Mouse (Mus musculus): Measurements from ENCODE around the gene Gm20388. TPM values are rescaled to one million over a fixed set of nuclear protein-coding genes. Genes with fewer than 3 reads are reported as not detected.
"Not testable (repeated sequence)": the region's sequence is repeated elsewhere in the genome, so short reads cannot be mapped to it uniquely, and the experiment has no call there.

The Gm20388 gene
- total RNA-seq, 1 experiment, result 27.0 TPM

GRCm38 (mm10) chr8:121443361-121443760 lies 1532.7 kb downstream of the Gm20388 start:
- Histone ChIP-seq H3K27ac (ENCODE audit: insufficient read depth, low read depth, low read length, poor library complexity, severe bottlenecking) (no peak overlapping the region), H3K9ac (ENCODE audit: insufficient read depth, low read depth, low read length, poor library complexity, severe bottlenecking) (no peak overlapping the region), H3K4me3 (ENCODE audit: insufficient read depth in 1 of 2, low read depth in 1 of 2, low read length in 2 of 2, poor library complexity in 1 of 2, severe bottlenecking in 1 of 2) (no peak overlapping the region), H3K9me3 (ENCODE audit: control insufficient read depth, insufficient read depth, low read depth, low read length) (no peaks in the 10 kb centered on the region), H3K36me3 (ENCODE audit: control insufficient read depth, insufficient read depth, low read length, poor library complexity, severe bottlenecking) (no peaks in the 10 kb centered on the region), H3K4me1 (ENCODE audit: control insufficient read depth in 2 of 2, insufficient read depth in 2 of 2, low read length in 2 of 2, poor library complexity in 1 of 2) (no peaks in the 10 kb centered on the region)
- no peak for DNase-seq (ENCODE audit: low read depth, low spot score)
- in situ Hi-C loops (cut with MboI; ENCODE audit: low sequenced_read_pairs in 2 of 2, unreplicated experiment in 2 of 2), result no loop called here
- TF ChIP-seq HCFC1 (IDR thresholded peaks at IDR 0.05; ENCODE audit: borderline replicate concordance, insufficient read depth, low read length), result no peak
- TF ChIP-seq CHD2 (IDR thresholded peaks at IDR 0.05; ENCODE audit: low read depth, low read length), result no peak
- TF ChIP-seq MAFK (IDR thresholded peaks at IDR 0.05; ENCODE audit: insufficient read depth, low read depth, low read length), result no peak
- no peak for TF ChIP-seq ZC3H11A (IDR thresholded peaks at IDR 0.05; ENCODE audit: borderline replicate concordance, low read depth, low read length)
- TF ChIP-seq ZNF384 (IDR thresholded peaks at IDR 0.05; ENCODE audit: low read depth, low read length), result no peak

- in situ Hi-C loops (cut with MboI; ENCODE audit: low sequenced_read_pairs in 2 of 2, unreplicated experiment in 2 of 2); H3K4me1 ChIP-seq (ENCODE audit: control insufficient read depth in 2 of 2, insufficient read depth in 2 of 2, low read length in 2 of 2, poor library complexity in 1 of 2); H3K4me3 ChIP-seq (ENCODE audit: insufficient read depth in 1 of 2, low read depth in 1 of 2, low read length in 2 of 2, poor library complexity in 1 of 2, severe bottlenecking in 1 of 2); H3K9me3 ChIP-seq (ENCODE audit: control insufficient read depth, insufficient read depth, low read depth, low read length); H3K36me3 ChIP-seq (ENCODE audit: control insufficient read depth, insufficient read depth, low read length, poor library complexity, severe bottlenecking); DNase-seq (ENCODE audit: low read depth, low spot score); H3K27ac ChIP-seq (ENCODE audit: insufficient read depth, low read depth, low read length, poor library complexity, severe bottlenecking); H3K9ac ChIP-seq (ENCODE audit: insufficient read depth, low read depth, low read length, poor library complexity, severe bottlenecking): not testable (repeated sequence)
Measured at GRCm38 (mm10) chr8:121444521-121444920, 1533.9 kb downstream of the Gm20388 start.

DNA sequence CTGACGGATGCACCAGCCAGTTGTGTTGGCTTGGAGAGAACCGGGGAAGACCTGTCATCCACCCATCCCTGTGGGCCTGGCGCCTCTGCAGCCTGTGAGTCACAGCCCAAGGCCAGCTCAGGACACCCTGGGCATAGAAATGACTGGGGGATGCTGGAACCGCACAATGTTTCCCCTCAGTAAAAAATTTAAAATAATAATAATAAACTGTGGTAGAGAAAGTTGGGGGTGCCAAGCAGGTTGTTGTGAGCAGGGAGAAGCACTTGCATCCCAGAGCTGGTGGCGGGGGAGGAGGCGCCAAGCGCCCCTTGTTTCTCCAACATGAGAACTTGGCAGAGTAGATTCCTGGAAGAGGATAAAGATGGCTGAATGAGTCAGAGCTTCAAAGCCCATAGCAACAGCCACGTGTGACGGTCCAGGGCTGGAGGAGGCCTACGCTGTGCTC lies 1534.4 kb downstream of the Gm20388 start:
- no peak for DNase-seq (ENCODE audit: low read depth, low spot score)
- no peak for TF ChIP-seq CHD2 (IDR thresholded peaks at IDR 0.05; ENCODE audit: low read depth, low read length)
- TF ChIP-seq ZC3H11A (IDR thresholded peaks at IDR 0.05; ENCODE audit: borderline replicate concordance, low read depth, low read length), result no peak
- no peak for TF ChIP-seq MAFK (IDR thresholded peaks at IDR 0.05; ENCODE audit: insufficient read depth, low read depth, low read length)
- no peak for TF ChIP-seq HCFC1 (IDR thresholded peaks at IDR 0.05; ENCODE audit: borderline replicate concordance, insufficient read depth, low read length)
- no peak for TF ChIP-seq ZNF384 (IDR thresholded peaks at IDR 0.05; ENCODE audit: low read depth, low read length)
- Histone ChIP-seq H3K36me3 (ENCODE audit: control insufficient read depth, insufficient read depth, low read length, poor library complexity, severe bottlenecking) (no peaks in the 10 kb centered on the region), H3K4me3 (ENCODE audit: insufficient read depth in 1 of 2, low read depth in 1 of 2, low read length in 2 of 2, poor library complexity in 1 of 2, severe bottlenecking in 1 of 2) (no peak overlapping the region), H3K9me3 (ENCODE audit: control insufficient read depth, insufficient read depth, low read depth, low read length) (no peaks in the 10 kb centered on the region), H3K27ac (ENCODE audit: insufficient read depth, low read depth, low read length, poor library complexity, severe bottlenecking) (no peak overlapping the region), H3K9ac (ENCODE audit: insufficient read depth, low read depth, low read length, poor library complexity, severe bottlenecking) (no peak overlapping the region), H3K4me1 (ENCODE audit: control insufficient read depth in 2 of 2, insufficient read depth in 2 of 2, low read length in 2 of 2, poor library complexity in 1 of 2) (no peaks in the 10 kb centered on the region)
- in situ Hi-C loops (cut with MboI; ENCODE audit: low sequenced_read_pairs in 2 of 2, unreplicated experiment in 2 of 2), result no loop called here

DNA sequence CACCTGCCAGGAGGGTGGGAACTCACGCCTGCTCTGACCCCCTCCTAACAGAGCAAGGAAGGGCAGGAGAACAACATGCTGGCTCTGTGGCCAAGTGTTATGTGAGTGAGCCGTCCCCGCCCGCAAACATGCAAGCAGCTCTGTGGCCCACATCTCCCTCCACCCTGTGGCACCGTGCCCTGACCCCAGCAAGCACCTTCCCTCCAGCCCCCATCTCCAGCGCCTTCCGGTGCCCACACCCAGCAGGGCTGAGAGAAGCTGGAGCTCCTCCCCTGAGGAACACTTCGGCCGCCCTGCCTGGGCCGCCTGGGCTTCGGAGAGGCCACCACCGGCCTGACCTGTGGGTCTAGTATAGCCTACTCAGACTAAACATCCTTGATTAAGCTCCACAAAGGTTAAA lies 1535.5 kb downstream of the Gm20388 start:
- no peak for TF ChIP-seq CHD2 (IDR thresholded peaks at IDR 0.05; ENCODE audit: low read depth, low read length)
- no peak overlapping the region for H3K4me3 ChIP-seq (ENCODE audit: insufficient read depth in 1 of 2, low read depth in 1 of 2, low read length in 2 of 2, poor library complexity in 1 of 2, severe bottlenecking in 1 of 2)
- H3K9ac ChIP-seq (ENCODE audit: insufficient read depth, low read depth, low read length, poor library complexity, severe bottlenecking), result no peak overlapping the region
- no peak overlapping the region for H3K27ac ChIP-seq (ENCODE audit: insufficient read depth, low read depth, low read length, poor library complexity, severe bottlenecking)
- no peaks in the 10 kb centered on the region for H3K4me1 ChIP-seq (ENCODE audit: control insufficient read depth in 2 of 2, insufficient read depth in 2 of 2, low read length in 2 of 2, poor library complexity in 1 of 2)
- in situ Hi-C loops (cut with MboI; ENCODE audit: low sequenced_read_pairs in 2 of 2, unreplicated experiment in 2 of 2), result no loop called here
- no peak for DNase-seq (ENCODE audit: low read depth, low spot score)
- H3K9me3 ChIP-seq (ENCODE audit: control insufficient read depth, insufficient read depth, low read depth, low read length), result no peaks in the 10 kb centered on the region
- H3K36me3 ChIP-seq (ENCODE audit: control insufficient read depth, insufficient read depth, low read length, poor library complexity, severe bottlenecking), result no peaks in the 10 kb centered on the region

GRCm38 (mm10) chr8:121446862-121447261 lies 1536.2 kb downstream of the Gm20388 start:
- no peak overlapping the region for H3K9ac ChIP-seq (ENCODE audit: insufficient read depth, low read depth, low read length, poor library complexity, severe bottlenecking)
- DNase-seq (ENCODE audit: low read depth, low spot score), result no peak
- no peaks in the 10 kb centered on the region for H3K36me3 ChIP-seq (ENCODE audit: control insufficient read depth, insufficient read depth, low read length, poor library complexity, severe bottlenecking)
- H3K4me1 ChIP-seq (ENCODE audit: control insufficient read depth in 2 of 2, insufficient read depth in 2 of 2, low read length in 2 of 2, poor library complexity in 1 of 2), result no peaks in the 10 kb centered on the region
- no peaks in the 10 kb centered on the region for H3K9me3 ChIP-seq (ENCODE audit: control insufficient read depth, insufficient read depth, low read depth, low read length)
- in situ Hi-C loops (cut with MboI; ENCODE audit: low sequenced_read_pairs in 2 of 2, unreplicated experiment in 2 of 2), result no loop called here
- no peak overlapping the region for H3K27ac ChIP-seq (ENCODE audit: insufficient read depth, low read depth, low read length, poor library complexity, severe bottlenecking)
- TF ChIP-seq CHD2 (IDR thresholded peaks at IDR 0.05; ENCODE audit: low read depth, low read length), result no peak
- TF ChIP-seq ZNF384 (IDR thresholded peaks at IDR 0.05; ENCODE audit: low read depth, low read length), result no peak
- TF ChIP-seq ZC3H11A (IDR thresholded peaks at IDR 0.05; ENCODE audit: borderline replicate concordance, low read depth, low read length), result no peak
- no peak for TF ChIP-seq MAFK (IDR thresholded peaks at IDR 0.05; ENCODE audit: insufficient read depth, low read depth, low read length)
- TF ChIP-seq HCFC1 (IDR thresholded peaks at IDR 0.05; ENCODE audit: borderline replicate concordance, insufficient read depth, low read length), result no peak
- H3K4me3 ChIP-seq (ENCODE audit: insufficient read depth in 1 of 2, low read depth in 1 of 2, low read length in 2 of 2, poor library complexity in 1 of 2, severe bottlenecking in 1 of 2), result no peak overlapping the region
